Mouse (Mus musculus) brain, embryonic 14.5 days (tissue): Measurements from ENCODE around the gene C2. TPM values are rescaled to one million over a fixed set of nuclear protein-coding genes. Genes with fewer than 3 reads are reported as not detected.
"Not testable (repeated sequence)": the region's sequence is repeated elsewhere in the genome, so short reads cannot be mapped to it uniquely, and the experiment has no call there.

Source experiments
- DNase-seq: peaks from one replicate; pipeline ENCODE4 v3.0.0-alpha.2; 2011; ENCODE audit warnings: low read depth
- CTCF ChIP-seq: fragments of 200-500 bp; IDR thresholded peaks from 2 replicates; pipeline ENCODE4 v1.5.1; 2012; ENCODE audit warnings: inconsistent platforms, mild to moderate bottlenecking, moderate library complexity, borderline replicate concordance; ENCODE audit not compliant: insufficient read depth, insufficient read length; ENCODE audit errors: extremely low read depth
- POLR2A ChIP-seq: fragments of 200-500 bp; IDR thresholded peaks from 2 replicates; pipeline ENCODE4 v1.6.1; 2012; ENCODE audit warnings: mild to moderate bottlenecking, inconsistent platforms, borderline replicate concordance; ENCODE audit not compliant: poor library complexity, insufficient read depth, insufficient read length, severe bottlenecking; ENCODE audit errors: extremely low read depth
- polyA plus RNA-seq: library from polyadenylated mRNA; depleted of rRNA; stranded (reverse); fragments of >200 nt; gene quantifications from 2 replicates; pipeline ENCODE4 v1.2.3, GENCODE M21; 2012

The C2 gene
- polyA plus RNA-seq, 1 experiment, result 2.3 TPM

GRCm38 (mm10) chr17:34902895-34903294 is 4.8 kb upstream of the C2 start:
- TF ChIP-seq POLR2A (no peak), CTCF (no peak)
- DNase-seq, result no peak

GRCm38 (mm10) chr17:34901948-34902347 is 3.9 kb upstream of the C2 start:
- DNase-seq, result not testable (repeated sequence)

GRCm38 (mm10) chr17:34900826-34901225 is 2.8 kb upstream of the C2 start:
- not testable (repeated sequence) for DNase-seq

- TF ChIP-seq POLR2A (no peak), CTCF (no peak)
- DNase-seq, result peak; percentile 40
Measured at GRCm38 (mm10) chr17:34899890-34900243, 1.8 kb upstream of the C2 start.

GRCm38 (mm10) chr17:34899053-34899889 is 1.2 kb upstream of the C2 start:
- TF ChIP-seq CTCF, result no peak
- no peak for TF ChIP-seq POLR2A
- DNase-seq, result peak; percentile 35

- DNase-seq, result peak; percentile 71
- TF ChIP-seq CTCF, result no peak
- TF ChIP-seq POLR2A, result no peak; the same call in 1 of the 2 replicates
Measured at GRCm38 (mm10) chr17:34898706-34899052, 614 bp upstream of the C2 start.

- TF ChIP-seq CTCF, result no peak
- TF ChIP-seq POLR2A, result no peak
- peak; percentile 76 for DNase-seq
Measured at GRCm38 (mm10) chr17:34897373-34898159, 499 bp downstream of the C2 start.

- TF ChIP-seq CTCF (no peak), POLR2A (no peak)
- no peak for DNase-seq
Measured at GRCm38 (mm10) chr17:34896366-34896765, 1.7 kb downstream of the C2 start.

GRCm38 (mm10) chr17:34895724-34896123 is 2.3 kb downstream of the C2 start:
- no peak for DNase-seq
- no peak for TF ChIP-seq POLR2A
- no peak for TF ChIP-seq CTCF

GRCm38 (mm10) chr17:34894801-34895530 is 3.1 kb downstream of the C2 start:
- TF ChIP-seq POLR2A (0 out of 2 replicates have a peak, but pooled peaks have one; percentile 3), CTCF (no peak)
- peak; percentile 57 for DNase-seq

- TF ChIP-seq POLR2A (peak; percentile 40; the same call in 1 of the 2 replicates), CTCF (peak; percentile 10; the same call in 1 of the 2 replicates)
- DNase-seq, result peak; percentile 99
Measured at GRCm38 (mm10) chr17:34894074-34894597, 3.9 kb downstream of the C2 start.
